Mouse (Mus musculus) intestine, embryonic 16.5 days (tissue): Measurements from ENCODE around the gene 4933428G20Rik. TPM values are rescaled to one million over a fixed set of nuclear protein-coding genes. Genes with fewer than 3 reads are reported as not detected.

Experiments used
- ATAC-seq: fragments of 200-750 bp; cut with Nextera tagmentation; 2 replicates; pipeline ENCODE4 v1.8.0; 2017; ENCODE audit warnings: moderate TSS enrichment, moderate library complexity
- H3K27ac ChIP-seq: fragments of 300-500 bp; sonication (generic); 2 replicates; pipeline ENCODE4 v1.5.1; 2014; ENCODE audit warnings: mild to moderate bottlenecking, low read length
- H3K27me3 ChIP-seq: fragments of 300-500 bp; sonication (generic); replicated peaks from 2 replicates; pipeline ENCODE4 v1.6.1; 2014; ENCODE audit warnings: low read length, control low read depth, mixed read lengths; ENCODE audit not compliant: control insufficient read depth, insufficient read depth
- H3K36me3 ChIP-seq: fragments of 300-500 bp; sonication (generic); 2 replicates; pipeline ENCODE4 v1.6.1; 2014; ENCODE audit warnings: low read length, control low read depth; ENCODE audit not compliant: control insufficient read depth, insufficient read depth
- H3K4me1 ChIP-seq: fragments of 300-500 bp; sonication (generic); 2 replicates; pipeline ENCODE4 v1.6.1; 2014; ENCODE audit warnings: low read length, control low read depth, mixed read lengths; ENCODE audit not compliant: control insufficient read depth, insufficient read depth
- H3K4me2 ChIP-seq: fragments of 300-500 bp; sonication (generic); 2 replicates; pipeline ENCODE4 v1.6.1; 2014; ENCODE audit warnings: low read depth, low read length, control low read depth
- H3K4me3 ChIP-seq: fragments of 300-500 bp; sonication (generic); 2 replicates; pipeline ENCODE4 v1.5.1; 2014; ENCODE audit warnings: mild to moderate bottlenecking, low read length
- H3K9ac ChIP-seq: fragments of 300-500 bp; sonication (generic); 2 replicates; pipeline ENCODE4 v1.6.1; 2014; ENCODE audit warnings: low read depth, low read length
- H3K9me3 ChIP-seq: fragments of 300-500 bp; sonication (generic); 2 replicates; pipeline ENCODE4 v1.6.1; 2016; ENCODE audit warnings: low read length, control low read depth; ENCODE audit not compliant: control insufficient read depth
- WGBS: fragments of 180-500 bp; shearing (Covaris S2); extraction: QIAGEN DNeasy Blood & Tissue Kit; methylation state at CpG from one replicate; pipeline ENCODE4 v1.1.7; 2014; 5-methylcytosine and 5-hydroxymethylcytosine counted together
- polyA plus RNA-seq: library from polyadenylated mRNA; unstranded; fragments of >200 nt; fragmentation: Nextera tagmentation; extraction: Ambion mirVana; gene quantifications from 2 replicates; pipeline ENCODE4 v1.2.1, GENCODE M21; 2015

4933428G20Rik gene
- polyA plus RNA-seq = 0.18 and 0.45 TPM in 2 replicates

DNA sequence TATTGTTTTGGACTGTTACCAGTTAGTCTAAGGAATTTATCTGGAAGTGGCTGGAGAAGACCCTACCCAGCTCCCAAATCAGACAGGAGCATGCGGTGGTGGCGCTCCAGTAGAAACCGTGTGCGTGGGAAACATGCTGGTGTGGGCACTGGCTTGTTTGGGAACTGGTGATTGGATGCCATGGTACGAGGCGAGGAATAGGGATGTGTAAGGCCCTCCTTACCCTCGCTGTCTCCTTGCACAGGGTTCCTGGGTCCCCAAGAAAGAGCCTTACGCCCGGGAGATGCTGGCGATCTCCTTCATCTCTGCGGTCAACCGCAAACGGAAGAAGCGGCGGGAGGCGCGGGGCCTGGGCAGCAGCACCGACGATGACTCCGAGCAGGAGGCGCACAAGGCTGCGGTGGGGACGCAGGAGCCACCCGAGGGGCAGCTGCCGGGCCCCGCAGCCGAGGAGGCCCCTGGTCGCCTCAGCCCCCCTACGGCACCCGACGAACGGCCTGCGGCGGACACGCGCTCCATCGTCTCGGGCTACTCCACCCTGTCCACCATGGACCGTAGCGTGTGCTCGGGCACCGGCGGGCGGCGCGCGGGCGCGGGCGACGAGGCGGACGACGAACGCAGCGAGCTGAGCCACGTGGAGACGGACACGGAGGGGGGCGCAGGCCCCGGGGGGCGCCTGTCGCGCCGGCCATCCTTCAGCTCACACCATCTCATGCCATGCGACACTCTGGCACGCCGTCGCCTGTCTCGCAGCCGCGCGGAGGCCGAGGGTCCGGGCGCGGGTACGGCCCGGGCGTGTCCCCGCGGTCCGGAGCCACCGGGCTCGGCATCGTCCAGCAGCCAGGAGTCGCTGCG is at the start of gene 4933428G20Rik:
Gene 4933428G20Rik (minus strand): TSS at position 476 of the 855 bp plus-strand sequence.
- Histone ChIP-seq H3K4me3 (peak within 1 kb of the TSS; percentile 39), H3K4me2 (peak within 1 kb of the TSS; percentile 53), H3K9me3 (no peaks in the 10 kb centered on the region), H3K36me3 (no peaks in the 10 kb centered on the region; the same call in 1 of the 2 replicates), H3K4me1 (peaks cover 4% of the 10 kb centered on the region), H3K9ac (peak within 1 kb of the TSS; percentile 46), H3K27ac (no peak within 1 kb of the TSS), H3K27me3 (peaks cover 22% of the 10 kb centered on the region)
- WGBS = 31% methylated on average over 87 of the region's 88 CpGs
- ATAC-seq = no peak

DNA sequence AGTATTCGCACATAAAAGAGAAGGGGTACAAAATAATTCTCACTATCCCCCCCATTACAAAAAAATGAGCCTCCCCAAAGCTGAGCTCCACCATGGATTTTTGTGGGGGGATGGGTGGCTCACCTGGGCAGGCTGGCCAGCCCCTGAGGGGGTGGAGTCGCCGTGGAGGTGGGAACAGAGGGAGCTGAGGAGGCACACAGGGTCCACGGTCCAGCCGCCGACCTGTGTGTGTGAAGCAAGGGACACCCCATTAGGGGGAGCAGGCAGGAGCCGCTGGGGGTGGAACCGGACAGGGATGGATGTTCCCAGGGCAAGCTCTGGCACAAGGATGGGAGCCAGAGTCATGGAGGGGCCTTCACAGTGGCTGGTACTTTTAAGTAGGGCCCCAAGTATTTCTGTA is 48.6 kb upstream of the 4933428G20Rik start:
- peaks cover 5% of the 10 kb centered on the region for H3K4me1 ChIP-seq
- no peaks in the 10 kb centered on the region for H3K36me3 ChIP-seq
- no peak overlapping the region for H3K4me3 ChIP-seq
- no peak overlapping the region for H3K4me2 ChIP-seq
- no peak overlapping the region for H3K9ac ChIP-seq
- no peaks in the 10 kb centered on the region for H3K9me3 ChIP-seq
- 47% methylated on average over 8 of the region's 8 CpGs for WGBS
- H3K27me3 ChIP-seq = peaks cover 67% of the 10 kb centered on the region
- no peak for ATAC-seq
- no peak overlapping the region for H3K27ac ChIP-seq

DNA sequence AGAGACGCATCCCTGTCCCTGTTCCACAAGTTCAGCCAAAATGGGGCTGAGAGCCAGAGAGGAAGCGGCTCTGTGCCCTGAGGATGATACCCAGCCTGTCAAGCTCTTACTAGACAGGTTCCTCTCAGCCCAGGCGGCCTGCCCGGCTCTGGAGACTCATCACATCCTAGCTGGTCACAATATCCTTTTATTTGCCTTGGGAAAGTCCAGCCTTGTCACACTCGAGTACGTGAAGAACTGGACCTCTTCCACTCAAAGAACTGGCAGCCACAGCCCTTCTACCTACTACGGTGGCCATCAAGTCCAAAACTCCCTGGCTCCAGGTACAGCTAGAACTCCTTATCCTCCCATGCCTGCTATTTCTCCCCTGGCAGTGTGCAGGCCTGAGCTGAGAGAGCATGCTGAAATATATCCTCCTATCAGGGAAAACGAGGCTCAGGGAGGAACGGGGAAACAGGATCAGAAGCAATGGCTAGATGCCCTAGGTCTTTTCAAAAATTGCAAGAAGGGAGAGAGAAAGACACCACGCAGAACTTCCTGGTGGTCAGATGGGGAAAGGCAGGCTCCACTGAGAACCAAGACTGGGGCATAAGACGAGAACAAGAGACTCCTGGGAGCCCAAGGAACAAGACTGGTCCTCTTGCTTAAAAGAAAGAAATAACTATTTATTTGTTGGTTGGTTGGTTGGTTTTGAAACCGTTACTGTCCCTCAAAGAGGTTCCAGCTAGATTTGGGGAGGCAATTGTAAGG is 48.0 kb upstream of the 4933428G20Rik start:
- Histone ChIP-seq H3K36me3 (no peaks in the 10 kb centered on the region), H3K4me3 (no peak overlapping the region), H3K27ac (no peak overlapping the region), H3K9ac (no peak overlapping the region), H3K4me2 (no peak overlapping the region), H3K27me3 (peaks cover 71% of the 10 kb centered on the region), H3K4me1 (peaks cover 5% of the 10 kb centered on the region), H3K9me3 (no peaks in the 10 kb centered on the region)
- 64% methylated on average over 12 of the region's 12 CpGs for WGBS
- no peak for ATAC-seq

DNA sequence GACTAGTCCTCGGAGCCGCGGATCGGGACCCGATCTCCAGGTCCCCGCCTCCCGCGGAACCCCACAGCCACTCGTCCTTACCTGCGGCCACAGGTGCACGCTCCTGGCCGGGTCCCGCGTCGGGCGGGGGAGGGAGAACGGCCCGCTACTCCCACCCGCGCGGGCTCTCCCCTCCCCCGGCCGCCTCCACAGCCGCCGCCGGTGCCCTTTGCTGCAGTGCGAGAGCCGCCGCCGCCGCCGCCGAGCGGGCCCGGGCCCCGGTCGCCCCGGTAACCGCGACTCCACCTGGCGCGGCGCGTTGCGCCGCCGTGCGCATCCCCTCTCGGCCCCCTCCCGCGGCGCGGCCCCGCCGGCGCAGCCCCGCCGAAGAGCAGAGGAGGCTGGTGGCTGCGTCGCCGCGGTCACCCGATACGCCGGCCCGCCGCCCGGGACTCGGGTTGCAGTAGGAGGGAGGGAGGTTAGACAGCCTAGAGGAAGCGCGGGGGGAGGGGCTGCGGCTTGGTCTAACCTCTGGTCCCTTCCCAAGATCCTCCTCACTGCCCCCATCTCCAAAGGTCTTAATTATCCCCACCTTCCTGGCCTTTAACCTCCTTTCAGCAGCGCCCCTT is 46.8 kb upstream of the 4933428G20Rik start:
- H3K9ac ChIP-seq = peak overlapping the region; percentile 58
- peaks cover 66% of the 10 kb centered on the region for H3K27me3 ChIP-seq
- no peak overlapping the region for H3K27ac ChIP-seq
- ATAC-seq = peak; percentile 54
- no peaks in the 10 kb centered on the region for H3K36me3 ChIP-seq
- H3K4me1 ChIP-seq = peaks cover 5% of the 10 kb centered on the region
- no peaks in the 10 kb centered on the region for H3K9me3 ChIP-seq
- WGBS = under 1% methylated on average over 70 of the region's 73 CpGs
- H3K4me3 ChIP-seq = peak overlapping the region; percentile 56
- H3K4me2 ChIP-seq = peak overlapping the region; percentile 99

DNA sequence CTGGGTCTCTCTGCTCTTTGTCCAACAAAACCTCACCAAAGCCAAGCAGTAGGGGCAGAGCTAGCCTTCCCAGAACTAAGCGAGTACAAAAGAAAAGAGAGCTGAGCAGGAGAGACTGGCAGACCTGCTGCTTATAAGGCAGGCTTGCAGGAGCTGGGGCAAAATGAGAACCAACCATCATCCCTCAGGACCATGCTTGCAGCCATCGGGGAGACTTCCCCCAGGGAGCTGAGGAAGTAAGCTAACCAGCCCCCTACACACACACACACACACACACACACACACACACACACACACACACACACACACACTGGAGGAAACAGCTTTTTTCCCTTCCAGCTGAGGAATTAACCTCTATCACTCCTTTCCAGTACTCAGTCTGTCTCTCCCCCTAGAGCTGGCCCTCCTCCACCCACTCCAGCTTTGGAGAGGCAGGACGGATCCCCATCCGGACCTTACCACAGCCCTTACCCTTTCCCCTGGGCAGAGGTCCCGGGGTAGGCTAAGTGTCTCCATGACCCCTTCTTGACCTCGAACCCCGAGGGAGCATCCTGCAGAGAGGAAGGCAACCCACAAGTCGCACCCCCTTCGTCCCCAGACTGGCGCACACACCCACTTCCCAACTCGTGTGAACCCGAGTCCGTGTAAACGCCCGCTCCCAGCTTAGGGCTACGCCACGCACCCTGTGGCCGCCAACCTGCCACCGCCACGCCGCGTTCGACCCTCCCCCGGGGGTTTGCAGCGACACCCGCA is 45.8 kb upstream of the 4933428G20Rik start:
- H3K27ac ChIP-seq = no peak overlapping the region
- H3K36me3 ChIP-seq = no peaks in the 10 kb centered on the region
- H3K4me1 ChIP-seq = peaks cover 6% of the 10 kb centered on the region
- ATAC-seq = 0 out of 2 replicates have a peak, but pooled peaks have one; percentile 35
- WGBS = 6% methylated on average over 26 of the region's 26 CpGs
- H3K9ac ChIP-seq = peak overlapping the region; percentile 58; the same call in 1 of the 2 replicates
- H3K27me3 ChIP-seq = peaks cover 57% of the 10 kb centered on the region
- peak overlapping the region; percentile 56 for H3K4me3 ChIP-seq
- H3K9me3 ChIP-seq = no peaks in the 10 kb centered on the region
- peak overlapping the region; percentile 99 for H3K4me2 ChIP-seq

DNA sequence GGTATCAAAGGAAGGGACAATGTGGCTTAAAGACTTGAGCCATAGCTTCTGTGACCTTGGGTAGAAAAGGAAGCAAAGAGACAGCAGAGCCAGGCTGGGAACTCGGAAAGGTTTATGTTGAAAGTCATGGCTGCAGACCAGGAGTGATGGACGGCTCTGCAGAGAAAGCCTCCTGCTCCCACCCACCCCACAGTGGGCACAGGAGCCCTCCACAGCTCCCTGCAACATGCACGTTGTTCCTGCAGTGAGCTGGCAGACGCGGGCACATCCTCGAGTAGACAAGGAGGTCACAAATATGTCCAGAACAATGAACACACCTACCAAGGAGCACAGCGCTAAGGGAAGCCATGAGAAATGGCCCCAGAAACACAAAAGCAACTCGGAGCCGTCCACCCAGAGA is 43.7 kb upstream of the 4933428G20Rik start:
- Histone ChIP-seq H3K9ac (no peak overlapping the region), H3K4me3 (no peak overlapping the region), H3K4me2 (no peak overlapping the region), H3K9me3 (no peaks in the 10 kb centered on the region), H3K4me1 (peaks cover 8% of the 10 kb centered on the region), H3K27ac (no peak overlapping the region), H3K36me3 (no peaks in the 10 kb centered on the region), H3K27me3 (peaks cover 39% of the 10 kb centered on the region)
- no peak for ATAC-seq
- 77% methylated on average over 9 of the region's 9 CpGs for WGBS

DNA sequence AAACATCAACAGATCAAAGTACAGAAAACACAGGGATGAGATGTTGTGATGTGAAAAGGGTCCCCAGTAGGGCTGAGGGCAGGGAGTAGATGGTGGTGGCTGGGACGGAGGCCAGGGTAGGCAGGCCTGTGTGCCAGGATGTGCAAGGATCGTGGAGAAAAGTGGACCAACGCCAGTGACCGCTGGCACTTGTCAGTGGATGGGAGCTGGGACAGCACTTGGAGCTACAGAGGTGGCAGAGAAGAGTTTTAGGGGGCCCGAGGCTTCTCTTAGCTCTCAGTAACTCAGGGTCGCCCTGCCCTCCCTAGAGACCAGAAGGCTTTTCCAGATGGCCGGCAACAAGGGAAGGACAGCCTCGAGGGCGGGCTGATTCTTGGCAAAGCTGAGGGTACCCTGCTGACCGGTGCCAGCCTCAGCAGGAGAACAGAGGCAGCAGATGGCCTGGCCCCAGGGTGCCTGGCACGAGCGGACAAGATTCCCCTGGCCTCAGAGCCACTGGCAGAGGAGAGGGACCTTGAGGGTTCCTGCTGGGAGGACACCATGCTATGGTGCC is 43.1 kb upstream of the 4933428G20Rik start:
- peaks cover 8% of the 10 kb centered on the region for H3K4me1 ChIP-seq
- no peak overlapping the region for H3K9ac ChIP-seq
- no peak overlapping the region for H3K27ac ChIP-seq
- H3K4me3 ChIP-seq = no peak overlapping the region
- H3K27me3 ChIP-seq = peaks cover 33% of the 10 kb centered on the region
- H3K36me3 ChIP-seq = no peaks in the 10 kb centered on the region
- 65% methylated on average over 12 of the region's 12 CpGs for WGBS
- no peak overlapping the region for H3K4me2 ChIP-seq
- ATAC-seq = no peak
- H3K9me3 ChIP-seq = no peaks in the 10 kb centered on the region

DNA sequence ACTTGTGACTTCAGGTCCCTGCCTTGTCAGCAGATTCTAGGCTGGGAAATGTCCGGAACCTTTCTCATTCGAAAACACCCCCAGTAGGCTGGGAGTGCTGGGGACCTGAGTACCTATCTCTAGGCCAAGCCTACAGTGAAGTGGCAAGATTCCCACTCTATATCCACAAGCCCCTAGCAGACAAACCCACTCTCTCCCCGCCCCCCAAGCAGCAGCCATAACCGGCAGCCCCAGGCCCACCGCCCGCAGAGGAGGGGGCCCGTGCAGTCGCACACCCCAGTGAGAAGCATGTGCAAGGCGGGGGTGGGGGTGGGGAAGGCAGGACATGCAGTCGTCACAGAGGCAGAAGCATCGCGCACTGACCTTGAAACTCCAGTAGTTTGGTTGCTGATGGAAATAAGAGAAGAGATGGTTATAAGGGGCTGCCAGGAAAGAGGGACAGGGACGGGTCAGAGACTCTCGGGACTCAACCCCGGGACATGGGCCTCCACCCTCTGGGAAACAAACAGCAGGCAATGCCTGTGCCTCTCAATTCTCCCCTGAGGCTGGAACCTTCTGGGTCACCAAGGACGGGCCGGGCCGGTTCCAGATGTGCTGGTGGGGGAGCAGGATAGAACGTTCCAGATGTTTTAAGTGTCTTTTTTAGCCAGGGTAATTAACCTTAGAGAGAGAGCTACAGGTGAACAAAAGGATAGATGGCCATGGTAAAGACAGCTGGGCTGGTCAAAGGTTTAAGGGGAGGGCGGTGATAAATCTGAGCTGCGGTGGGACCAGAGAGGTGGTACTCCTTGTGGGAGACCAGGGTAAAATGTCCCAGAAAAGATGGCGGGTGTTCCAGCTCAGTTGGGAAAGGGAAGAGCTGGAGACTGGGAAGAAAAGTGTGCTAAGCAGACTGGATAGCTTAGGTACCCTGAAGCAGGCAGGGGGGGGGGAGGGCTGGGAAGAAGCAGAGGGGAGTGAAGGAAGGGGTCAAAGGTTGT is 42.3 kb upstream of the 4933428G20Rik start:
- no peak overlapping the region for H3K9ac ChIP-seq
- no peaks in the 10 kb centered on the region for H3K36me3 ChIP-seq
- no peak for ATAC-seq
- H3K4me3 ChIP-seq = no peak overlapping the region
- no peak overlapping the region for H3K4me2 ChIP-seq
- WGBS = 82% methylated on average over 22 of the region's 22 CpGs
- no peaks in the 10 kb centered on the region for H3K9me3 ChIP-seq
- H3K27ac ChIP-seq = no peak overlapping the region
- peaks cover 8% of the 10 kb centered on the region for H3K4me1 ChIP-seq
- H3K27me3 ChIP-seq = peaks cover 31% of the 10 kb centered on the region
